Mouse (Mus musculus) cerebellum, adult 8-10 months (tissue): ENCODE data around the gene Spx.

Experiments used
- DNase-seq: peaks from one replicate; pipeline ENCODE4 v3.0.0; 2022

The Spx gene

GRCm38 (mm10) chr6:142451381-142451780 is 38.1 kb downstream of the Spx start:
- no peak for DNase-seq

- no peak for DNase-seq
These were observed 40.1 kb downstream of the Spx start for GRCm38 (mm10) chr6:142453311-142453710.

GRCm38 (mm10) chr6:142455314-142455996 is 42.2 kb downstream of the Spx start:
- DNase-seq: no peak

GRCm38 (mm10) chr6:142458010-142458409 is 44.8 kb downstream of the Spx start:
- DNase-seq: no peak

- DNase-seq: no peak
These were observed 45.9 kb downstream of the Spx start for GRCm38 (mm10) chr6:142459017-142459678.

GRCm38 (mm10) chr6:142462194-142462593 is 49.0 kb downstream of the Spx start:
- no peak for DNase-seq
